Mouse (Mus musculus): ENCODE results near the gene Arfip2. TPM values are rescaled to one million over a fixed set of nuclear protein-coding genes. Genes with fewer than 3 reads are reported as not detected.

Arfip2 gene
- polyA plus RNA-seq (2016; fragmentation: Nextera tagmentation; extraction: Ambion mirVana): 76.9 and 77.5 TPM in 2 replicates

- H3K27ac ChIP-seq: peak within 1 kb of the TSS; percentile 17; the same call in 1 of the 2 replicates
- H3K4me3 ChIP-seq: peak within 1 kb of the TSS; percentile 61
- peak; percentile 97 for ATAC-seq (ENCODE audit: low FRiP score, low read depth)
- H3K9me3 ChIP-seq: no peaks in the 10 kb centered on the region
- H3K4me1 ChIP-seq: peaks cover 22% of the 10 kb centered on the region
- peaks cover 33% of the 10 kb centered on the region for H3K36me3 ChIP-seq
- under 1% methylated on average over 45 of the region's 45 CpGs for WGBS
- no peaks in the 10 kb centered on the region for H3K27me3 ChIP-seq (replicated peaks)
- H3K9ac ChIP-seq: peak within 1 kb of the TSS; percentile 72
- H3K4me2 ChIP-seq (replicated peaks): peak within 1 kb of the TSS; percentile 77
These were observed at the start of gene Arfip2, which contains the start of gene Gm45799 for GRCm38 (mm10) chr7:105640233-105640893. Arfip2 (minus strand) TSS chr7:105640416. Gm45799 (plus strand) TSS chr7:105640552.

GRCm38 (mm10) chr7:105685541-105686197 lies 45.5 kb upstream of the Arfip2 start:
- H3K27ac ChIP-seq: no peak overlapping the region
- ATAC-seq (ENCODE audit: low FRiP score, low read depth): peak; percentile 50; the same call in 1 of the 2 replicates
- 0 out of 2 replicates have a peak overlapping the region, but pooled peaks have one; percentile 29 for H3K9ac ChIP-seq
- WGBS: 21% methylated on average over 13 of the region's 13 CpGs
- no peaks in the 10 kb centered on the region for H3K9me3 ChIP-seq
- H3K4me1 ChIP-seq: no peaks in the 10 kb centered on the region
- H3K27me3 ChIP-seq (replicated peaks): no peaks in the 10 kb centered on the region
- H3K36me3 ChIP-seq: no peaks in the 10 kb centered on the region
- H3K4me2 ChIP-seq (replicated peaks): peak overlapping the region; percentile 38
- no peak overlapping the region for H3K4me3 ChIP-seq

- peak within 1 kb of the TSS; percentile 72 for H3K4me2 ChIP-seq (replicated peaks)
- peak; percentile 95 for ATAC-seq (ENCODE audit: low FRiP score, low read depth)
- H3K9me3 ChIP-seq: no peaks in the 10 kb centered on the region
- 0 out of 2 replicates have a peak within 1 kb of the TSS, but pooled peaks have one; percentile 18 for H3K9ac ChIP-seq
- H3K36me3 ChIP-seq: no peaks in the 10 kb centered on the region
- H3K4me3 ChIP-seq: peak within 1 kb of the TSS; percentile 28
- WGBS: 4% methylated on average over 17 of the region's 17 CpGs
- H3K4me1 ChIP-seq: peaks cover 10% of the 10 kb centered on the region
- no peak within 1 kb of the TSS for H3K27ac ChIP-seq
- no peaks in the 10 kb centered on the region for H3K27me3 ChIP-seq (replicated peaks)
These were observed 10.6 kb upstream of the Arfip2 start, which contains the start of gene Dnhd1 for GRCm38 (mm10) chr7:105650639-105651435. Dnhd1 (plus strand) TSS chr7:105650827.

- Histone ChIP-seq H3K9me3 (no peaks in the 10 kb centered on the region), H3K9ac (no peak overlapping the region), H3K36me3 (peaks cover 20% of the 10 kb centered on the region), H3K4me3 (no peak overlapping the region), H3K27me3 (replicated peaks) (no peaks in the 10 kb centered on the region), H3K4me2 (replicated peaks) (peak overlapping the region; percentile 77), H3K27ac (no peak overlapping the region), H3K4me1 (peaks cover 22% of the 10 kb centered on the region)
- ATAC-seq (ENCODE audit: low FRiP score, low read depth): no peak
- WGBS: 49% methylated on average over 3 of the region's 3 CpGs
These were observed 1.7 kb upstream of the Arfip2 start for GRCm38 (mm10) chr7:105641936-105642335.

GRCm38 (mm10) chr7:105640894-105641255 lies 659 bp upstream of the Arfip2 start:
- peak overlapping the region; percentile 61 for H3K4me3 ChIP-seq
- peak overlapping the region; percentile 77 for H3K4me2 ChIP-seq (replicated peaks)
- no peaks in the 10 kb centered on the region for H3K27me3 ChIP-seq (replicated peaks)
- H3K36me3 ChIP-seq: peaks cover 30% of the 10 kb centered on the region
- peak overlapping the region; percentile 72 for H3K9ac ChIP-seq
- under 1% methylated on average over 18 of the region's 18 CpGs for WGBS
- peaks cover 22% of the 10 kb centered on the region for H3K4me1 ChIP-seq
- peak overlapping the region; percentile 17; the same call in 1 of the 2 replicates for H3K27ac ChIP-seq
- no peak for ATAC-seq (ENCODE audit: low FRiP score, low read depth)
- H3K9me3 ChIP-seq: no peaks in the 10 kb centered on the region

GRCm38 (mm10) chr7:105639756-105640155 lies 460 bp downstream of the Arfip2 start, which contains the start of gene Timm10b:
Timm10b (plus strand) TSS chr7:105640056.
- Histone ChIP-seq H3K36me3 (peaks cover 33% of the 10 kb centered on the region), H3K4me2 (replicated peaks) (peak within 1 kb of the TSS; percentile 77), H3K9ac (peak within 1 kb of the TSS; percentile 72), H3K27me3 (replicated peaks) (no peaks in the 10 kb centered on the region), H3K4me1 (peaks cover 24% of the 10 kb centered on the region), H3K4me3 (peak within 1 kb of the TSS; percentile 61), H3K9me3 (no peaks in the 10 kb centered on the region), H3K27ac (peak within 1 kb of the TSS; percentile 17; the same call in 1 of the 2 replicates)
- WGBS: 0% methylated on average over 2 of the region's 2 CpGs
- ATAC-seq (ENCODE audit: low FRiP score, low read depth): no peak

GRCm38 (mm10) chr7:105639304-105639703 lies 912 bp downstream of the Arfip2 start:
- no peak overlapping the region for H3K27ac ChIP-seq
- peak overlapping the region; percentile 62 for H3K9ac ChIP-seq
- 79% methylated on average over 9 of the region's 9 CpGs for WGBS
- H3K4me3 ChIP-seq: peak overlapping the region; percentile 61
- no peaks in the 10 kb centered on the region for H3K9me3 ChIP-seq
- peaks cover 29% of the 10 kb centered on the region for H3K4me1 ChIP-seq
- ATAC-seq (ENCODE audit: low FRiP score, low read depth): no peak
- H3K4me2 ChIP-seq (replicated peaks): peak overlapping the region; percentile 77
- H3K36me3 ChIP-seq: peaks cover 33% of the 10 kb centered on the region
- no peaks in the 10 kb centered on the region for H3K27me3 ChIP-seq (replicated peaks)

GRCm38 (mm10) chr7:105638776-105639175 lies 1.4 kb downstream of the Arfip2 start:
- Histone ChIP-seq H3K27me3 (replicated peaks) (no peaks in the 10 kb centered on the region), H3K4me2 (replicated peaks) (peak overlapping the region; percentile 77; the same call in 1 of the 2 replicates), H3K9ac (no peak overlapping the region), H3K9me3 (no peaks in the 10 kb centered on the region), H3K27ac (no peak overlapping the region), H3K4me1 (peaks cover 34% of the 10 kb centered on the region), H3K4me3 (no peak overlapping the region), H3K36me3 (peaks cover 30% of the 10 kb centered on the region)
- no peak for ATAC-seq (ENCODE audit: low FRiP score, low read depth)
- 95% methylated on average over 6 of the region's 6 CpGs for WGBS

GRCm38 (mm10) chr7:105635726-105636125 lies 4.5 kb downstream of the Arfip2 start:
- Histone ChIP-seq H3K4me3 (no peak overlapping the region), H3K4me2 (replicated peaks) (no peak overlapping the region), H3K36me3 (peaks cover 24% of the 10 kb centered on the region), H3K4me1 (peaks cover 36% of the 10 kb centered on the region), H3K27me3 (replicated peaks) (no peaks in the 10 kb centered on the region), H3K27ac (no peak overlapping the region), H3K9ac (no peak overlapping the region), H3K9me3 (no peaks in the 10 kb centered on the region)
- no peak for ATAC-seq (ENCODE audit: low FRiP score, low read depth)
- 100% methylated on average over 2 of the region's 2 CpGs for WGBS

- Histone ChIP-seq H3K27me3 (replicated peaks) (no peaks in the 10 kb centered on the region), H3K4me1 (peaks cover 33% of the 10 kb centered on the region), H3K4me2 (replicated peaks) (peak overlapping the region; percentile 77), H3K4me3 (no peak overlapping the region; the same call in 1 of the 2 replicates), H3K9me3 (no peaks in the 10 kb centered on the region), H3K27ac (peak overlapping the region; percentile 4; the same call in 1 of the 2 replicates), H3K9ac (peak overlapping the region; percentile 86; the same call in 1 of the 2 replicates), H3K36me3 (peaks cover 24% of the 10 kb centered on the region)
- 49% methylated on average over 9 of the region's 9 CpGs for WGBS
- no peak for ATAC-seq (ENCODE audit: low FRiP score, low read depth)
These were observed 5.8 kb downstream of the Arfip2 start for GRCm38 (mm10) chr7:105634272-105634920.

- Histone ChIP-seq H3K9me3 (no peaks in the 10 kb centered on the region), H3K27ac (peak overlapping the region; percentile 64; the same call in 1 of the 2 replicates), H3K27me3 (replicated peaks) (no peaks in the 10 kb centered on the region), H3K4me3 (peak overlapping the region; percentile 77), H3K4me1 (peaks cover 32% of the 10 kb centered on the region), H3K36me3 (peaks cover 24% of the 10 kb centered on the region), H3K4me2 (replicated peaks) (peak overlapping the region; percentile 77), H3K9ac (peak overlapping the region; percentile 86)
- 6% methylated on average over 10 of the region's 10 CpGs for WGBS
- no peak; the same call in 1 of the 2 replicates for ATAC-seq (ENCODE audit: low FRiP score, low read depth)
These were observed 6.4 kb downstream of the Arfip2 start for GRCm38 (mm10) chr7:105633801-105634135.
